Mouse (Mus musculus): ENCODE results near the gene Vwf. TPM values are rescaled to one million over a fixed set of nuclear protein-coding genes. Genes with fewer than 3 reads are reported as not detected.

The Vwf gene
- total RNA-seq, 2 experiments from 2014 or later = 13.5 to 15.4 TPM

DNA sequence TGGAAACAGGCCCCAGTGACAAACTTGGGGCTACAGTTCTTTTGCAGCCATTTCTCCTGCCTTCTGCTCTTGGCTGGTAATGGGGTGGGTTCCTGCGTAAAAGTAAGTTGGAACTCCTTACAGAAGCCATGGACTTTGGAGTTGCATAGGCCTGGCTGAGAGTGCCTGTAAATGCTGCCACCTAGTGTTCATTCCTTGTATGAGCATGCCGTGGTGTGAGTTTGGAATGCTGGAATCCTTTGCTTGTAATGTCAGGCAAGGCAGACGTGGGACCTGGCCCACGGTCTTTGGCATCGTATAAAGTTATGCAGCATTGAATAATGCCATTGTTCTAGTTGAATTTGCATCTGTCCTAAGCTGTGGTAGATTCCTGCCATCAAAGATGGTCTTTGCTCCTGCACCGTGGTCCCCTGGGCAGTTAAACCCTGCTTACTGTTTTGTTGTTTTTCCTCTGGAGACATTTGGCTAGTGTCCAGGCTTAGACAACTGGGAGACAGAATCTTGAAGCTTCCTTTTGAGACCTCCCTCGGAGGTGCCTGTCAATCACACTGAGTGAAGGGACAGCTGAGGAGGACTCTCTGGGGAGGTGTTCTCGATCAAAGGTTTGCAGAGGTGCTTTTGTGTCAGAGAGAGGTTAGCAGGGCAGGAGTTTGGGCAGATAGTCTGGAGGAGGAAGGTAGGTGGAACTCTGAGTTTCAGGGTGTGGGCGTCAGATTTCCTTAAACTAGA lies 58.1 kb downstream of the Vwf start:
- DNase-seq = peak; percentile 41 to 51

DNA sequence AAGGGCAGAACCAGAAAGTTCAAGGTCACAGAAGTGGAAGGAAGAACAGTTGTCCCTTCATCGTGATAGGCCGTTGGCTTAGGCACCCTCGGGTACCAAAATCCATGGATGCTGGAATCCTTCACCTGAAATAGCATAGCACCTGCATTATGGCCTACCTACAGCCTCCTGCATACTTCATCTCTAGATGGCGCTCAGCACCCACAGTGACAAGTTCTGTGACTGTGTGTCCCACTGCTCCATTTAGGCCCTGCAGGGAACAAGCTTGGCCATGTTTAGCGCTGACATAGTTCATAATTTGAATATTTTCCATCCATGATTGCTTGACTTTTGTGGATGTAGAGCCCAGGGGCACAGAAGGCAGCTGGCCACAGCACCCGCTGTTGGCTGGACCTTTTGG lies 62.5 kb downstream of the Vwf start:
- intact Hi-C loops (cut with DNase I) = no loop called here
- no peak for DNase-seq

More for the DNA sequence above, 58.1 kb downstream of the Vwf start:
- intact Hi-C loops (cut with DNase I) = loop anchor here (2.0 to 5.0 kb wide), 3 partner anchors 77 to 186 kb away; no protein-coding TSS in a partner anchor

DNA sequence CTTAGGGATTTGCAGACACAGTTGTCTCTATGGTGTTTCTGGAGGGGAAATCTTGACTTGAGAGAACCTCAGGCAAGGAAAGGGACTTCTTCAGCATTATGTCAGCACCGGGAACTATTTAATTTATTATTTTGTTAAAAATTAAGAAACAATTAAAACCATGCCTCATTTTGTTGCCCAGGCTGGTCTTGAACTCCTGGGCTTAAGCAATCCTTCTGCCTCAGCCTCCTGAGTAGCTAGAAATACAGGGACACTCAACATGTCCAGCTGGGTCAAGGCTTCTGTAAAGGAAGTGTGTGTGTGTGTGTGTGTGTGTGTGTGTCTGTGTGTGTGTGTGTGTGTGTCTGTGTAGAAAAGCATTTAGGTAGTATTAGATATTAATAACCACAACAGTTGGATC lies 71.3 kb downstream of the Vwf start:
- intact Hi-C loops (cut with DNase I) = no loop called here
- no peak for DNase-seq

DNA sequence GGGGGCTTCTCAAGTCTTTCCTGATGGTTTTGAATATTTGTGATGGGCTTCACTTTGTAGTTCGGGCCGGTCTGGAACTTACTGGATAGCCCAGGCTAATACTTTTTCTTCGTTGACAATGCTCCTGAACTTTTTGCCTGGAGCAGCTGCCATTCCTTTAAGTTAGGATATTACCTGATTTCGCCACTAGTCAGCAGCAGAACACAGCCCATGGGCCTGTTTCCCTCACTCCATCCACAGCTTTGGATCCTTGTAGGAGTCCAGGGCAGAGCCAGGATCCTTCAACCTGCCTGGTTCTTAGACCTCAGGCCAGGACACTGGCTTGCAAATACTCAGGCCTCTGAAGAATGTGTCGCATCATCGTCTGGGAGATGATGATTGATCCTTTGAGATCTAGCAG lies 74.2 kb downstream of the Vwf start:
- intact Hi-C loops (cut with DNase I) = loop anchor here (5.0 kb wide), 2 partner anchors 547 to 852 kb away; partner anchors contain the start of gene Ntf3
- no peak for DNase-seq

DNA sequence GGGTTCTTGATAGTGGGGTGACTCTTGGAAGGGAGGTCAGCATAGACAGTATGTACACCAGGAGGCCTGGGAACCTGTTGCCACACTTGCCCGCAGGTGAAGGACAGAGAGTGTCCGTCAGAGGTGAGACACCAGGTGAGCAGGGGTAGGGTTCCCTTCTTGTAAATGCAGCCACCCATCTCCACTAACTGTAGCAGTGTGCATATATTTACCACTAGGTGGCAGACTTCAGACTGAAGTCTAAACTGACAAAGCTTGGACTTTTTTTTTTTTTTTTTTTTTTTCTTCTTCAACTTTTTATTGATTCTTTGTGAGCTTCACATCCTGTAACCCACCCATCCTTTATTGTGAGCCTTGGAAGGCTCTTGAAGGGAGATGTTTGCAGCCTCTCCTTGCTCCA lies 75.9 kb downstream of the Vwf start:
- no peak for DNase-seq
- intact Hi-C loops (cut with DNase I) = loop anchor here (1.0 to 5.0 kb wide), 3 partner anchors 39 to 850 kb away; partner anchors contain the start of gene Ntf3

DNA sequence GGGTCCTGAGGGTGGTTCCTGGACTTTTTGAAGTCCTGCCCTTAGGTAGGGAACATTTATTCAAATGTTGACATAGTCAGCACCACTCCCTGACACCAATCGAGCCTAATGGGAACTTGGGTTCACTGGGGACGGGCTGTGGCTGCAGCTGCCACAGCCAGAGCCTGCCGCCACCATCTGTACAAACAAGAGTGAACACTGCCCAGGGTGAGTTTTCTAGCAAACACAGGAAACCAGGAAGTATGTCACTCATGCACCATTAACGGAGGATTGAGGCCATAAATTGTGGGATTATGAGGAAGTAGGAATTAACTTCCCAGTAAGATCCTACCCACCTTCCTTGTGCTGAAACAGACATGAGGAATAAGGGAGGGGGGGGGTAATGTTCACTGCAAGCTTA lies 93.9 kb downstream of the Vwf start:
- intact Hi-C loops (cut with DNase I) = no loop called here
- DNase-seq = no peak

DNA sequence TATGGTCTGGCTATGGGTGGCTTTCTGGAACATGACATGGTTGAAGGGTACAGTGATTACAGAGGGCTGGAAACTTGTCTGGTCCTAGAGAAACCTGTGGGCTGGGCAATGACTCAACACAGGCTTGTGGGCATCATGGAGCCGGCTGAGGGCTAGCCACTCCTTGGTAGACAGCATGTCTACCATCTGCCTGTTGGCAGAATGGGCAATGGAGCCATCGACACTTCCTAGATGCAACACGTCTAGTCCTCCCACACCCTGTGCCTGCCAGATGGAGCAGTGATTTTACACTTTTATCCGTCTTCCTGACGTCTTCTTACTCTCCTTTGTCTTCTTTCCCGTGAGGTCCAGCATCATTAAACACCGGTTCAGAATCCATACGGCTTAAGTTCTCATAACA lies 94.6 kb downstream of the Vwf start:
- intact Hi-C loops (cut with DNase I) = no loop called here
- no peak for DNase-seq

DNA sequence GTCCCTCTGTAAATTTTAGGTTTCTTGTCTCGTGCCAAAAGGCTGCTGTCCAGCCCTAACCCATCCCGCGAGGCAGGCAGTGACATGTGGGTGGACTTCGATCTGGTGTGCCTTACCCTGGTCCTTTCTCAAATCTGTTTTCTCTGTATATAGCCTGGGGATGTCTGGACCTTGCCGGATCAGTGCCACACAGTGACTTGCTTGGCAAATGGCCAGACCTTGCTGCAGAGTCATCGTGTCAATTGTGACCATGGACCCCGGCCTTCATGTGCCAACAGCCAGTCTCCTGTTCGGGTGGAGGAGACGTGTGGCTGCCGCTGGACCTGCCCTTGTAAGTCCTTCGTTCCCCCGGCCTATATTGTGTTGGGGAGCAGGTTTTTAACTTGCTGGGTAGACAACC lies 102.4 kb downstream of the Vwf start:
- DNase-seq = no peak
- intact Hi-C loops (cut with DNase I) = no loop called here

DNA sequence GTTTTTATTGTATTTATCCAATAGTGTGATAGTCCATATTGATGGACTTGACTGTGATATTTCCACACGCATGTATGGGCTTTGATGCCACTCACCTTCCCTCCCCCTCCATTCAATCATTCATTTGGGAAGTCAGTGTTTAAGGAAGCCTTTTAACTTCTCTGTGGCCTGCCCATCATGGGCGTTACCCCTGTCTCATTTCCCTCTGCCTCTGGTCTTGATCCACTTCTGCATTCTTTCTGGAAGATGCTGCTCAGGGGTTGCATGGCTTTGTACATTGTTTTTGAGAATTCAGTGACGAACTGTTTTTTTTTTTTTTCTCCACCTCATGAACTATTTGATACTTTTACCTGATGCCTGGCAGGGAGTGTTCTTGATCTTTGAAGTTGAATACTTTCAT lies 104.8 kb downstream of the Vwf start:
- DNase-seq = no peak
- intact Hi-C loops (cut with DNase I) = no loop called here

DNA sequence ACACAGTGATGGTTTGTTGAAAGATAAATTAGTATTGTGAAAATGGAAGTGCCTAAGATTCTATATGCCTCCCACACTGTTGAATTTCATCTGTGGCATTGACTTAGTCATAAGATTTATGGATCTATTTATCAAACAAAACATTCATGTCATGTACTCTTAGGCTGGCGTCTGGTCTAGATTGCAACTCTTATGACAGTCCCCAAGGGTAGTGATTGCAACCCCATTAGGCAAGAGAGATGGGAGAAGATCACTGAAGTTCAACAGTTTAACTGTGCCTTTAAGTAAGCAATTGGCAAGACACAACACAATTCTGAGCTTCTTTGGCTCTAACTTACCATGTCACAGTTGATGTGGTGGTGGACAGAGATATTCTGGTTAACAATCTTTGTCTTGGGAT lies 106.8 kb downstream of the Vwf start:
- DNase-seq = no peak
- intact Hi-C loops (cut with DNase I) = no loop called here

DNA sequence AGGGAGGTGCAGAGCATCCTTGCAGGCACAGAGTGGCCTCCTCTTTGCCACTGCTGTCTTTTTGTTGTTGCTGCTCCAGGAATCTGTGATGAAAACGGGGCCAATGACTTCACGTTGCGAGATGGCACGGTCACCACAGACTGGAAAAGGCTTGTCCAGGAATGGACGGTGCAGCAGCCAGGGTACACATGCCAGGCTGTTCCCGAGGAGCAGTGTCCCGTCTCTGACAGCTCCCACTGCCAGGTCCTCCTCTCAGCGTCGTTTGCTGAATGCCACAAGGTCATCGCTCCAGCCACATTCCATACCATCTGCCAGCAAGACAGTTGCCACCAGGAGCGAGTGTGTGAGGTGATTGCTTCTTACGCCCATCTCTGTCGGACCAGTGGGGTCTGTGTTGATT lies 110.3 kb downstream of the Vwf start:
- intact Hi-C loops (cut with DNase I) = no loop called here
- no peak for DNase-seq

DNA sequence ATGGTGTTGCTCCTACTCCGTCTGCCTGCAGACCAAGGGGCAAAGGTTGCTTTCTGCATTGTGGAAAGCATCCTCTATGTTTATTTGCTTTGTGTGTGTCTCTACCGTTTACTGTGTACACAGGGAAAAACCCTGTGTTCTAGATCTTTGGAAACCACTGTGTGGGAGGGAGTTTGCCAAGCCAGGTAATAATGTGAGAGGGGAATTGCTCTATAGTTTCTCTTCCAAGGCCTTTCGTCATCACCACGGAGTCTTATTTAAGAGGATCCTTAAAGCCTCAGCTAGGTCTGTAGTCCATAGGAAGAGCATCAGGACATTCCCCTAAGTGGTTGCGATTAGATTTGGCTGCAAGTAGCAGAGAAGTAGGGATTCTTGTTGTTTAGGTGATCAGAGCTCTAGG lies 111.4 kb downstream of the Vwf start:
- intact Hi-C loops (cut with DNase I) = no loop called here
- no peak for DNase-seq

DNA sequence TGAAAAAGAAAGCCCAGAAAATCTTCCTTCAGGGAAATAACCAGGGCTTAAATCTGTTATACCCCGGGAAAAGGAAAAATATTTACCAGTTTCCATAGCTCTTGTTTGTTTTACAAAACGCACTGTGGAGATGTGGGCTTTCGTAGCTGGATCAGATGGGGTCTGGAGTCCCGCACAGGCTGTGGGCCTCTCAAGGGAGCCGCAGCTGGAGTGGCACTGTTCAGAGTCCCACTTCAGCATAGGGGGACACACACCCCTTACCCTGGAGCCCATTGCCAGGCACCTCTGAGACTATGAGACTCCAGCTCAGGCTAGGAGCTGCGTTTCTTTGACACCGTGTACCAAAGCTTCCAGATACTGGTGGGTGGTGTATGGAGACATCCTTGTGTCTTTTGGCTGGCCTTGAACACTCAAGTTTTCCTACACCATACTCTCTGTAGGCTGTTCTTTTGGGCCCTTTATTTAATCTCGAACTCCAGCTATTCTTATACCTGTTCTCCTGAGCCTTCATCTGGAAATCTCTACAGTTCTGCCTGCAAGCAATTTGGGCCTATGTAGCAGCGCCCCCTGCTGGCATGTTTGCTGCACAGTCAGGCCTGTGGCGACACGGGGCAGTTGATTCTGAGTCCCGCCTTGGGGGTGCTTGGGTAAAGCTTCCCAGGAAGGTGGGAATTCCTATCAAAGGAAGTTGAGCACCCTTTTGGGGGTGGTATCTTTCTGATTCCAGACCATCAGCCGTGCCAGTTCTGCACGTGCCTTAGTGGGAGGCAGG lies 114.7 kb downstream of the Vwf start:
- peak; percentile 49 to 53 for DNase-seq
- intact Hi-C loops (cut with DNase I) = loop anchor here (1.0 kb wide), 1 partner anchor 39 kb away; no protein-coding TSS in a partner anchor

DNA sequence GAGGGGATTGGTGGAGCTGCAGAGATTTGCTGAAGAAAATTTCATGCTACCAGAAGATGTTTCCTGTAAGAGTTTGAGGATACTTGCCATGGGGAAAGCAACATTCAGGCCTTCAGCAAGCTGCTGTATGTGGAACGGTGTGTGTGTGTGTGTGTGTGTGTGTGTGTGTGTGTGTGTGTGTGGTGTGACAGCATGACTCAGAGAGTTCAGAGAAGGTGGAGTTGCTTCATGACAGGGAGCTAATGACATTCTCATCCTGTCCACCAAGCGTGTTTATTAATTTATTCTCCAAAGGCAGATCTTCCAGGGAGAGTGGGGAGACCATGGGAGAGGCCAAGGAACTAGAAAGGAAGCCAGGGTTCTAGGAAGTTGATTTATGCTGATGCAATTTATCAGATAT lies 117.3 kb downstream of the Vwf start:
- DNase-seq = no peak
- intact Hi-C loops (cut with DNase I) = no loop called here

DNA sequence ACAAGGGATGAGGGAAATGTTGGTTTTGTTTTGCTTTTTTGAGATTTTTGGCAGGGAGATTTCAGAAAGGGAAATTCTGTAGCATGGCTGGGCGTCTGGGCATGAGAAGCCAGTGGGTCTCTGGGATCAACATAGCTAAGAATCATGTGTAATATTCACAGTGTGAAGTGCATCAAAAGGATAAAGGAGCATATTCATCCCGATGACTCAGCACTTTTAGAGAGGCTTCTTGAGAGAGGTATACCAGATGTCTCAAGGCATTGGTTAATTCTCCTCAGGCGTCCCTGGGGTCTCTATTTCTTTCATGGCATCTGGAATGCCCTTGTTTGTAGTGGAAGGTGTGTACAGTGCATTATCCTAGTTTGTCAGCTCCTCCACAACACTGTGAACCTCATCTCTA lies 125.3 kb downstream of the Vwf start:
- intact Hi-C loops (cut with DNase I) = no loop called here
- DNase-seq = no peak

DNA sequence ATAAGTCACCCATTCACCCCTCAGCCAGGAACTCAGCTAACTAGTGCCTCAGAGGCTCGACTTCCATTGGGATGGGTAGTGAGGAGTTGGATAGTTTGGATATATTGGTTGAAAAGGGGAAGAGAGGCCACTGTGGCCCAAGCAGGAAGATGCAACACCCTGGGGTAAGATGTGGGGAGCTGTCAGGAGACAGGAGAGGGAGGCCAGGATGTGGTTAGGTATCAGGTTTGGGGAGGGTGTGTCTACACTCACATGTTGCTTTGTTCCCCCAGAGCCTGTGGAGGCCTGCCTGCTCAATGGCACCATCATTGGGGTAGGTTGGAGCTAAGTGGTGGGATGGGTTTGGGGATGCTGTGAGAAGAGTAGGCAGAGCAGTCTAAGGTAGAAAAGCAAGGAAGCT lies 131.9 kb downstream of the Vwf start:
- DNase-seq = no peak
- intact Hi-C loops (cut with DNase I) = no loop called here

DNA sequence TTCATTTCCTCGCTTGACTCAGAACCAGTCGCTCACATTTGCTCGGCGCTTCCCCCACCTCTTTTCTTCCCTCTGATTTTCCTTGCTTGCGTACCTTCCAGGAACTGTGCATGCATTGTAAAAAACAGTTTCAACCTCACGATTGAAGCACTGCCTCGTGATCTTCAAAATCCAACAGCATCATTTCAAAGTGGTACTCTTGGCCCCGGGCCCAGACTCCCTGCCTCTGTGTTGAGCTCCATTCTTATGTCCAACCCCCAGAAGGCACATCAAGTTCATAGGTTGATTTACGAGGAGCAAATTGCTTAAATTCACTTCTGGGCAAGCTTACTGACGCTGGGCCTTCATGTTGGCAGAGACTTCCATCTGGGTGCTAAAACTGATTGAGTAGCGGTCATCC lies 134.0 kb downstream of the Vwf start:
- no peak for DNase-seq
- intact Hi-C loops (cut with DNase I) = no loop called here

DNA sequence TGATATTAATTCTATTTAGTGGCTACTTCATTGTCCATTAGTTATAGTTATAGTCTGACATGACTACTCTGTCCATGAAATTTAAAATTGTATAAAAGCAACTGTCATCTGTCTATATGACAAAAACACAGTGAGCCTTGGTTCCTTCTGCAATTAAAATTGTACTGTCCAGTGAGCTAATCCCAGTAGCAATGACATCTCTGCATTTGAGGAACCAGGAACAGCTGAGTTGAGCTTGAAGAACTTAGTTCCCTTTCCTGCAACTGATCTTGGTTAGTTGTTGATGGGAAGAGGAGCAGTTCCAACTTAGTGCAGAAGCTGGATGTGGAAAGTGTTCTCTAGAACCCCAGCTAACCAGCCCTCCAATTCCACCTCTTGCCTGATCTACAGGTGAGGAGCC lies 138.8 kb downstream of the Vwf start:
- DNase-seq = no peak
- intact Hi-C loops (cut with DNase I) = no loop called here

DNA sequence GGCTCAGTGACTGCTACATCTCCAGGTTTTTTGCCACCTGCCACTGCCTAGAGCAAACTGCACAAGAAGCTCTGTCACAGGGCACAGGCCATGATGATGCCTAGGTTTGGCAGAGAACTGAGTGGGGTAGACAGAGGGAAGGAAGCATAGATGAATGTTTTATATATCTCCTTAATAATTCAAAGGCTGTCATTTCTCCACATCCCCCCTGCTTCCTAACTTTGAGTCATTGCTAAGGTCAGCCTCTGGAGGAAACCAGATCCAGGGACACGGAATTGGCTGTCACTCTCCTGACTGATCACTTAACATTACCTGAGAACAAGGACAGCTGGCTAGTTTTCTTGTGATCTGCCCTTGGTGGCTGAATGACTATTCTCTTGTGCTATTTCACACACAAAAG lies 141.4 kb downstream of the Vwf start:
- DNase-seq = no peak
- intact Hi-C loops (cut with DNase I) = no loop called here

DNA sequence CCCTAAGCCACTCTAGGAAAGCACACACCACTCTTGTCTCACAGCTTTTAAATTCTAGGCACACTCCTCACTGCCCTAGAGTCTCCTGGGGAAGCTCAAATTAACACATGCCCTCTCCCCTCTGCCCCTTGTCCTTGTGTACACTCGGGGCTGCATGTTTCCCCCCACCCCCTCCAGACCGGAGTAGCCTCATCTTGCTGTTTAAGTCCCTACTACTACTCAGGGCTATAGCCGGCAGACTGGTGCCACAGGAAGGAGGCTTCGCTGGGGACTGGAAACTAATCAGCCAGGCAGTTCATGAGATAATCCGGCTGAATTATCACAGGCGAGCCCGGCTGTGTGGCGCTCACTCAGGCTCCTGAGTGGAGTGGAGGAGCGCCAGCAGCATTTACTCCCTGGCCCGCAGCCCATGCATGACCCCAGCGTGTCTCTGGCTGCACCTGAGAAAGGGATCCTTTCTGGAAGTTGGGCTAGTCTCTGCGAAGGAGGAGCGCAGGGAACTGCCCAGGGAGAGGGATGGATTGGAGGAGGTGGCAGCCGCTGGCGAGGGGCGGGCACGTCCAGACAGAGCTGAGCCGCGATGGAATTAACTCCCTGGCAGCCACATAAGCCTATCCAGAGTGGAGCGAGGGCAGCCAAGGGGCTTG lies 143.6 kb downstream of the Vwf start, which contains the start of gene Ano2:
Gene Ano2 (plus strand): TSS at position 363 of the 647 bp plus-strand sequence.
- intact Hi-C loops (cut with DNase I) = no loop called here
- no peak for DNase-seq

DNA sequence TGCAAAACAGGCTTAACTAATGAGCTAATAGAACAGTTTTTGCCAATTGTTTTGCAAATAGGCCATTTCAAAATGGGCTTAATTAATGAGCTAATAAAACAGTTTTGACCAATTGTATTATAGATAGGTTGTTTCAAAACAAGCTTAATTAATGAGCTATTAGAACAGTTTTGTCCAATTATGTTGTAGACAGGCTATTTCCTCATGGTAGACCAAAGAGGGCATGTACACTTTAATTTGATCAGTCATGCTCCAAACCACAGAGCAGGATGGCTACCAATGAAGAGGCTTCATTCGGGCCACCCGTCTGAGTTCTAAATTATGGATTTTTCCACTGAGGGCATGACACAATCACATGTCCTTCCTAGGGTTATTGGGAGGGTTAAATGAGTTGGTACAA lies 154.6 kb downstream of the Vwf start:
- no peak for DNase-seq
- intact Hi-C loops (cut with DNase I) = no loop called here
